Mouse (Mus musculus) cerebellum, adult 9-10 months (tissue): ENCODE data around the gene Fam170b.
A peak's percentile ranks its signal among the peaks of the same experiment; 100 is the strongest.

Source experiments
- DNase-seq: peaks from one replicate; pipeline ENCODE4 v3.0.0; 2022

Fam170b gene

GRCm38 (mm10) chr14:32835181-32835580 lies 1.4 kb downstream of the Fam170b start:
- DNase-seq, result no peak

- DNase-seq, result no peak
These were observed 1.8 kb downstream of the Fam170b start for GRCm38 (mm10) chr14:32835596-32835995.

- no peak for DNase-seq
These were observed 2.4 kb downstream of the Fam170b start for GRCm38 (mm10) chr14:32836191-32836590.

DNA sequence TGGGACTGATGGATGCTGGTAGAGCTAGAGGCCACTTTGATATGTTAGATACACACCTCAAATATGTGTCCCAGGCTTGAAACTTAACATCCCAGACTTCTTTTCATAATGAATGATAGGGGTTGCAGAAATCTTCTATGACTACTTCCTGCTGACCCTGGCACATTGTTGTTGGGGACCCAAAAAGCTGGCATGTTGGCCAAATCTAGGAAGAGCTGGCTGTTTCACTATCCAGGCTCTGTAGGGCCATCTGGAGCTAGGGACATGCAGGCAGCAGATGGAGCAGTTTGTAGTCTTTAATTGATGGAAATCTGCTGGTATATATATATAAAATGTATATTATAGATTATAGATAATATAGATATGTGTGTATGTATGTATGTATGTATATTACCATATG lies 8.3 kb downstream of the Fam170b start:
- DNase-seq, result no peak

DNA sequence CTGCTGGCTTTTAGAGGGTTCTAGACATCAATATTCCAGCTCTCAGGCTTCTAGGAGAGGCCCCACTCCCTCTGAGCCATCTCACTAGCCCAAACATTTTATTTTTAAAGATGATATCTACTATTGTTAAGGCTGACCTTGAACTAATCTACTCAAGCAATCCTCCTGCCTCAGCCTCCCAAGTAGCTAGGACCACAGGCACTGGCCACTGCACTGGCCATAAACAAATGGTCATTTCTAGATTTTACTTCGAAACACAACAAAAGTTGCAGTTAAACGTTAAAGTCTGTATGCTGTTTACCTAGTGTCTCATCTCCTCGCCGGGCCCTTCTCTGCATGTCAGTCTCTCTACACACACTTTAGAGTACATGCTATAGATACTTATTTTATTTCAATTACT lies 20.3 kb downstream of the Fam170b start:
- no peak for DNase-seq

GRCm38 (mm10) chr14:32856246-32856645 lies 22.5 kb downstream of the Fam170b start:
- no peak for DNase-seq

DNA sequence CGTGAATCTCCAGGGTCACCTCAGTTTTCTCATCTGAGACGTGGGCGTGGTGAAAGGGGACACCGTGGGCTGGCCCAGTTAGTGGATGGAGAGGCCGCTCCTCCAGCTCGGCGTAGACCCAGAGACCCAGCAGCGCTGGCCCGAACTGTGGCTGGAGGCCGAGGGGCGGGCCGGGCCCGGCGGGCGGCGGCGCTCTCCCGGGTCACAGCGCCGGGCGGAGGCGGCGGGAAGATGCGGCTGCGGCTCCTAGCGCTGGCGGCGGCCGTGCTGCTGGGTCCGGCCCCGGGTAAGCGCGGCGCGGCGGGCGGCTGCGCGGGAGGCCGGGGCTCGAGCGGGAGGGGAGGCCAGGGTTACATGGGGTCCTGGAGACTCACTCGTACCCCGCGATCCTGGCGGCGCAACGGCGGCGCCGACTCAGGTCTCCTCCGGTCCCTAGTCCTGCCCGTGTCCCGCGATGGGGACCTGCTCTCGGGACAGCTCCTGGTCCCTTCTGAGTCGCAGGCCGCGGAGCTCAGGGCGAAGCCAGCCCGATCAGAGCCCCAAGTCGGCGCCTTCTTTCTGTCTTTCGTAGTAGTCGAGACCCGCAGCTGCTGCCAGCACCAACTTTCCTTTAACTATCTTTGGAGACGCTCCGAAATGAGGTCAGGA lies 23.0 kb downstream of the Fam170b start, which contains the start of gene Vstm4:
Gene Vstm4, plus strand, starts transcription at position 76 of the 648 bp plus-strand sequence.
- DNase-seq, result peak; percentile 8

- DNase-seq, result no peak
These were observed 24.6 kb downstream of the Fam170b start for GRCm38 (mm10) chr14:32858361-32858760.

GRCm38 (mm10) chr14:32858941-32859510 lies 25.3 kb downstream of the Fam170b start:
- no peak for DNase-seq

DNA sequence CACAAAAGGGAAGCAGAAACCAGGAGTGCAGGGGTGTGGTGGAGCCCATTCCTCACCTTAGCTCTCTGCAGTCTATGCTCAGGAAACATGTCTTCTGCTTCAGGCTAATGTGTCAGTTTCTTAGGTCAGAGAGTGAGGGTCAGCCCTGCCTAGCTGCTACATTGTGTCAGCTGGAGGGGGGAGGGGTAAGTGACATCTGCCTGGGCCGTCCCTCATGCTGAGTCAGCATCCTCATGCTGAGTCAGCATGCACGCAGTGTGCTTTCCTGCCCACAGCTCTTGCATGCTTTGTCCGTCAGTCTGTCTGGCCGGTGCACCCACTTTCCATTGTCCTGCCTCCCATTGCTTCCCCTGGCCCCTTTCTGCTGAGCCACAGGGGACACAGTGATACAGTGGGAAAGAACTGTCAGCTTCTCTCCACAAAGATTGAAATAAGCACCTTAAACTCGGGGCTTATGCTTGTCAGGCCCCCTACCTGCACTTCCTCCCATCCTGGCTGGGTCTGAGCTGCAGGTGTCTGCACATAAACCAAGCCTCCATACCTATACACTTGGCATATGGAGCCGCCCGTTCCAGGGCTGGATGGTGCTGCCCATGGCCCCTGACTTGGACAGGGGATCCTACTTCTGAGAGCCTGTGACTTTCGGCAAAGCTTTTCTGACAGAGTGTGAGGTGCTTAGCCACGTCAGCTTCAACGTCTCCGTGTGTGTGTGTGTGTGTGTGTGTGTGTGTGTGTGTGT lies 26.2 kb downstream of the Fam170b start:
- DNase-seq, result no peak

DNA sequence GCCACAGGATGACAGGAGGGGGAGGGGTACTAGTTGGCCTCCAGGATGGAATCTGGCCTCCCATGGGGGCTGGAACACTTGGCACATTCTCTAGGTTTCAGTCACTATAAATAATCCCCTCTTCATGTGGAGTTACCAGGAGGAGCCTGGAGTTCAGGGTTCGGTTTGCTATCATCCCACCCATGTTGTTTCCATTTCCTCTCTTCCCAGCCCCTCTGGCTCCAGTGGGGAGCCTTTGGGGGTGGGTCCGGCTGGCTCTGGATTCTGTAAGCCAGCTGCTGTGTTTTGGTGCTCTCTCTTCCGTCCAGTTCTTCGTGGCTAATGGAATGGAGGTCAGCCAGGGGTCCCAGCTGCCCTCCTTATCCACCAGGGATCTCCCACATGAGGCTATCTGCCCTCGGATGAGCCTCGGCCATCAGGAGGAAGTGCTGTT lies 27.4 kb downstream of the Fam170b start:
- no peak for DNase-seq

- no peak for DNase-seq
These were observed 27.9 kb downstream of the Fam170b start for GRCm38 (mm10) chr14:32861656-32862055.

GRCm38 (mm10) chr14:32865331-32865730 lies 31.6 kb downstream of the Fam170b start:
- DNase-seq, result no peak

GRCm38 (mm10) chr14:32871963-32872362 lies 38.2 kb downstream of the Fam170b start:
- no peak for DNase-seq

DNA sequence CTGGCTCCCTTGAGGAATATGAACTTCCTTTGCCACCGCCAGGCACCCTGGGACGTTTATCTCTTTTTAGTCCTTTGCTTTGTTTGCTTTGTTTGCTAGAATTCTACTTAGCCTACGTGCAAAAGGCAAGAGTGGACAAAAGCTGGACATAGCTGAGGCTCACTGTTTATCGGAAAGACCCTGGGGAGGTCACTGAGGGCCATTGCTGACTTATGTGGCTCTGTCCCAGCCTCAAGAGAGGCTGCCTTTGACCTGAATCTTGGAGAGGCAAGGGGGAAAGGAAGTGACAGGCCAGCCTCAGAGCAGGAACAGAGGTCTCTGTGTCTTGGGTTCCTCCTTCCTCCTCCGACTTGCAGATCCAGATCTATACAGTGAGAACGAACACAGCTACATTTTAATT lies 43.8 kb downstream of the Fam170b start:
- no peak for DNase-seq

DNA sequence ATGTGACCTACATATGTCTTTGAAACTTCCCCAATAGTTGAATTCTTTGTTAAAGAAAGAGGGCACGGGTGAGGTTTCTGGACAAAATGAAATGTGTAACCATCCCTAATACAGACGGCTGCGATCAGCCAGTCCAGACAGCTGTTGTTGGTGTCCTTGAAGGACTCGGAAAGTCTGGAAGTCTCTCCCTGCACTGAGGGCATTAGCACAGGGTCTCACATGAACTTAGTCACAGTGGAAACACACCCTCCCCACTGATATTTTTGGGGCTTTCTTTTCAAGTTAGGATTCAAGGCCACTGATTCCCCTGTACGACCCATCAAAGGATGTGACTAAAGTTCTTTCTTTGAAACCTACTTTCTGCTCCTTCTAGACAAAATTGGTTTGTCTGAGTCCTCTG lies 46.6 kb downstream of the Fam170b start:
- no peak for DNase-seq

GRCm38 (mm10) chr14:32881693-32882092 lies 47.9 kb downstream of the Fam170b start:
- DNase-seq, result no peak
